In the genomic region with DNA sequence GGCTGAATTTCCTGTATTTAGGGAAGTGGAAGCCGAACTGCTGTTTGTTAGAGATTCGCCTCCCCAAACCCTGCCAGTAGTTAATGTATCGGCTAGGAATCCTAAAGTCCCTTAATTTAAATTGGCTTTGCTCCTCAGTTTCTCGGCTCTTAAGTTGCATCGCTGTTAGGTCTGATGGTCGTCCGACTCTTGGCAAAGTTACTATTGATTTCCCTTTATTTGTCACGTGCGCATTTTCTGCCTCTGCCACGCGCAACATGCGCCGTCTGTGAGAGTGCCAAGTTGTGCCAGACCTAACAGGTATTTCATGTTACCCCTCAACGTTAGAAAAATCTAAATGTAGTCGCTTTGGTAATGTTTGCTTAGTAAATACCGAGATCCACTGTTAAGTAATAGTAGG, we compare ENCODE assay signal across 8 mouse cellular contexts. TPM values are rescaled to one million over a fixed set of nuclear protein-coding genes. Genes with fewer than 3 reads are reported as not detected.
DNase-seq lines count a peak whose midpoint lies in the region; ATAC-seq and TF ChIP-seq lines count a peak whose summit lies in the region.

No protein-coding gene starts in this region.

- intact Hi-C loops in left cerebral cortex, postnatal 4 days (cut with DNase I), result loop anchor here (10.0 kb wide), 1 partner anchor 262 kb away; no protein-coding TSS in a partner anchor

- H3K4me3 ChIP-seq in spleen, adult 2 months (ENCODE audit: extremely low read depth, insufficient read depth, insufficient read length), result peak overlapping the region; percentile 47
- H3K4me3 ChIP-seq in limb, embryonic 15.5 days, result peak overlapping the region; percentile 53
- peak overlapping the region; percentile 90 for H3K4me3 ChIP-seq in small intestine, adult 2 months (ENCODE audit: low read depth, low read length)

- peak overlapping the region; percentile 47 for H3K4me2 ChIP-seq in limb, embryonic 15.5 days

- DNase-seq in adrenal gland, postnatal 10 days, result peak; percentile 1
- DNase-seq in adrenal gland, adult (ENCODE audit: inconsistent age in 2 of 2, low spot score in 1 of 2), result no peak
- no peak for DNase-seq in spleen, adult 2 months (ENCODE audit: low read depth in 1 of 2, low spot score in 2 of 2)
- DNase-seq in spleen, postnatal 14 days (ENCODE audit: low spot score in 2 of 2), result no peak
- no peak for DNase-seq in left cerebral cortex, postnatal 4 days
- no peak for DNase-seq in left cerebral cortex, adult 11 months (ENCODE audit: low spot score)

- 22% methylated on average over 16 of the region's 16 CpGs for WGBS in spleen, adult 2 months
- WGBS in limb, embryonic 15.5 days, result 16% methylated on average over 16 of the region's 16 CpGs
- 10% methylated on average over 16 of the region's 16 CpGs for WGBS in small intestine, adult 2 months

- TF ChIP-seq POLR2A in spleen, adult 2 months (IDR thresholded peaks at IDR 0.05; ENCODE audit: low read depth, low read length), result no peak
- no peak for TF ChIP-seq POLR2A in small intestine, adult 2 months (IDR thresholded peaks at IDR 0.05; ENCODE audit: low read depth, low read length)

- no peak for TF ChIP-seq CTCF in spleen, adult 2 months (IDR thresholded peaks at IDR 0.05; ENCODE audit: extremely low read depth, insufficient read depth, insufficient read length, insufficient replicate concordance)
- no peak for TF ChIP-seq CTCF in small intestine, adult 2 months (IDR thresholded peaks at IDR 0.05; ENCODE audit: extremely low read depth, insufficient read length, insufficient replicate concordance, low read depth, low read length)

- no peaks in the 10 kb centered on the region; the same call in 1 of the 2 replicates for H3K36me3 ChIP-seq in spleen, adult 2 months (ENCODE audit: control insufficient read depth, insufficient read depth, low read length)
- peaks cover 9% of the 10 kb centered on the region; the same call in 1 of the 2 replicates for H3K36me3 ChIP-seq in limb, embryonic 15.5 days
- peaks cover 3% of the 10 kb centered on the region for H3K36me3 ChIP-seq in small intestine, adult 2 months (ENCODE audit: control insufficient read depth, insufficient read depth, low read length)

- H3K27me3 ChIP-seq in spleen, adult 2 months (ENCODE audit: control insufficient read depth, insufficient read depth, low read length), result no peaks in the 10 kb centered on the region
- H3K27me3 ChIP-seq in limb, embryonic 15.5 days, result no peaks in the 10 kb centered on the region
- H3K27me3 ChIP-seq in small intestine, adult 2 months (ENCODE audit: control insufficient read depth, insufficient read depth, low read length), result no peaks in the 10 kb centered on the region

- H3K27ac ChIP-seq in spleen, adult 2 months (ENCODE audit: insufficient read depth, low read length), result no peak overlapping the region
- H3K27ac ChIP-seq in limb, embryonic 15.5 days, result 0 out of 2 replicates have a peak overlapping the region, but pooled peaks have one; percentile 47
- peak overlapping the region; percentile 70 for H3K27ac ChIP-seq in small intestine, adult 2 months (ENCODE audit: insufficient read depth, low read depth, low read length)

- no peak overlapping the region for H3K9ac ChIP-seq in limb, embryonic 15.5 days

- no peaks in the 10 kb centered on the region for H3K4me1 ChIP-seq in spleen, adult 2 months (ENCODE audit: control insufficient read depth, insufficient read depth, insufficient read length)
- H3K4me1 ChIP-seq in limb, embryonic 15.5 days, result no peaks in the 10 kb centered on the region; the same call in 1 of the 2 replicates
- H3K4me1 ChIP-seq in small intestine, adult 2 months (ENCODE audit: control insufficient read depth, insufficient read depth, insufficient read length, low read length), result no peaks in the 10 kb centered on the region

- H3K9me3 ChIP-seq in limb, embryonic 15.5 days, result no peaks in the 10 kb centered on the region

- ATAC-seq in limb, embryonic 15.5 days (ENCODE audit: insufficient number of reproducible peaks, low FRiP score, low TSS enrichment, low read depth), result no peak

RNA-seq across cellular contexts. Expression of gene Utp14a, which starts 0.3 kb away (rescaled TPM):
- total RNA-seq in adrenal gland, postnatal 10 days (2021), result 10 to 100 TPM; 14.9 to 18.5 TPM
- polyA plus RNA-seq in spleen, adult 2 months (2012; rRNA removed), result 2.1 and 2.4 TPM in 2 replicates
- polyA plus RNA-seq in limb, embryonic 15.5 days (2015; fragmentation: Nextera tagmentation; extraction: Ambion mirVana), result 17.0 and 18.5 TPM in 2 replicates
- polyA plus RNA-seq in small intestine, adult 2 months (2012; rRNA removed), result 0.51 and 0.56 TPM in 2 replicates
- 10 to 100 TPM; 24.4 to 26.4 TPM for total RNA-seq in left cerebral cortex, postnatal 4 days (2021)

RNA-seq across cellular contexts. Expression of gene Zdhhc9, which starts 48.3 kb away (rescaled TPM):
- 10 to 100 TPM; 19.1 to 21.0 TPM for total RNA-seq in adrenal gland, postnatal 10 days (2021)
- polyA plus RNA-seq in spleen, adult 2 months (2012; rRNA removed), result 9.7 and 11.2 TPM in 2 replicates
- 6.3 and 7.0 TPM in 2 replicates for polyA plus RNA-seq in limb, embryonic 15.5 days (2015; fragmentation: Nextera tagmentation; extraction: Ambion mirVana)
- polyA plus RNA-seq in small intestine, adult 2 months (2012; rRNA removed), result 17.2 and 36.2 TPM in 2 replicates
- total RNA-seq in left cerebral cortex, postnatal 4 days (2021), result 10 to 100 TPM; 86.3 to 91.7 TPM
